7 mouse cellular contexts compared by ENCODE assay signal in genomic region chr9:62811516-62812121, GRCm38 (mm10). TPM values are rescaled to one million over a fixed set of nuclear protein-coding genes. Genes with fewer than 3 reads are reported as not detected.
A peak's percentile ranks its signal among the peaks of the same experiment; 100 is the strongest.
DNase-seq lines count a peak whose midpoint lies in the region; ATAC-seq and TF ChIP-seq lines count a peak whose summit lies in the region.

Gene Fem1b (minus strand): TSS chr9:62811934.

- no peaks in the 10 kb centered on the region for H3K36me3 ChIP-seq in embryonic facial prominence, embryonic 12.5 days
- H3K36me3 ChIP-seq in kidney, adult 2 months (ENCODE audit: control insufficient read depth, insufficient read depth, low read length), result no peaks in the 10 kb centered on the region
- H3K36me3 ChIP-seq in limb, embryonic 12.5 days, result no peaks in the 10 kb centered on the region
- H3K36me3 ChIP-seq in midbrain, embryonic 15.5 days (replicated peaks), result no peaks in the 10 kb centered on the region
- H3K36me3 ChIP-seq in spleen, adult 2 months (ENCODE audit: control insufficient read depth, insufficient read depth, low read length), result no peaks in the 10 kb centered on the region

- peaks cover 16% of the 10 kb centered on the region for H3K4me1 ChIP-seq in embryonic facial prominence, embryonic 12.5 days
- H3K4me1 ChIP-seq in kidney, adult 2 months (ENCODE audit: control insufficient read depth, insufficient read depth, low read length), result peaks cover 20% of the 10 kb centered on the region
- H3K4me1 ChIP-seq in limb, embryonic 12.5 days (replicated peaks), result peaks cover 23% of the 10 kb centered on the region
- peaks cover 27% of the 10 kb centered on the region for H3K4me1 ChIP-seq in midbrain, embryonic 15.5 days
- peaks cover 15% of the 10 kb centered on the region for H3K4me1 ChIP-seq in spleen, adult 2 months (ENCODE audit: control insufficient read depth, insufficient read depth, insufficient read length)

- no peaks in the 10 kb centered on the region for H3K27me3 ChIP-seq in embryonic facial prominence, embryonic 12.5 days
- no peaks in the 10 kb centered on the region for H3K27me3 ChIP-seq in kidney, adult 2 months (replicated peaks; ENCODE audit: control insufficient read depth, insufficient read depth, low read length)
- H3K27me3 ChIP-seq in limb, embryonic 12.5 days, result no peaks in the 10 kb centered on the region
- no peaks in the 10 kb centered on the region for H3K27me3 ChIP-seq in midbrain, embryonic 15.5 days (replicated peaks)
- no peaks in the 10 kb centered on the region for H3K27me3 ChIP-seq in spleen, adult 2 months (ENCODE audit: control insufficient read depth, insufficient read depth, low read length)

- H3K4me3 ChIP-seq in embryonic facial prominence, embryonic 12.5 days, result peak within 1 kb of the TSS; percentile 99
- H3K4me3 ChIP-seq in kidney, adult 2 months (ENCODE audit: insufficient read depth, low read depth, low read length), result peak within 1 kb of the TSS; percentile 99
- H3K4me3 ChIP-seq in limb, embryonic 12.5 days (replicated peaks), result peak within 1 kb of the TSS; percentile 100
- peak within 1 kb of the TSS; percentile 80 for H3K4me3 ChIP-seq in midbrain, embryonic 15.5 days
- H3K4me3 ChIP-seq in spleen, adult 2 months (ENCODE audit: extremely low read depth, insufficient read depth, insufficient read length), result peak within 1 kb of the TSS; percentile 95

- H3K4me2 ChIP-seq in embryonic facial prominence, embryonic 12.5 days (replicated peaks), result peak within 1 kb of the TSS; percentile 94
- H3K4me2 ChIP-seq in limb, embryonic 12.5 days, result peak within 1 kb of the TSS; percentile 98
- H3K4me2 ChIP-seq in midbrain, embryonic 15.5 days, result peak within 1 kb of the TSS; percentile 66

- H3K9me3 ChIP-seq in embryonic facial prominence, embryonic 12.5 days, result no peaks in the 10 kb centered on the region
- H3K9me3 ChIP-seq in limb, embryonic 12.5 days, result no peaks in the 10 kb centered on the region
- H3K9me3 ChIP-seq in midbrain, embryonic 15.5 days, result no peaks in the 10 kb centered on the region

- no peak for TF ChIP-seq CTCF in kidney, adult 2 months (conservative IDR thresholded peaks at IDR 0.05; ENCODE audit: insufficient read depth, insufficient read length, low read depth, low read length)
- TF ChIP-seq CTCF in spleen, adult 2 months (IDR thresholded peaks at IDR 0.05; ENCODE audit: extremely low read depth, insufficient read depth, insufficient read length, insufficient replicate concordance), result no peak

- TF ChIP-seq POLR2A in kidney, adult 2 months (IDR thresholded peaks at IDR 0.05; ENCODE audit: low read depth, low read length), result peak; percentile 57
- TF ChIP-seq POLR2A in spleen, adult 2 months (IDR thresholded peaks at IDR 0.05; ENCODE audit: low read depth, low read length), result peak; percentile 53; the same call in 1 of the 2 replicates

- under 1% methylated on average over 63 of the region's 68 CpGs for WGBS in embryonic facial prominence, embryonic 12.5 days
- WGBS in kidney, adult 2 months, result under 1% methylated on average over 68 of the region's 68 CpGs
- WGBS in limb, embryonic 12.5 days, result under 1% methylated on average over 68 of the region's 68 CpGs
- WGBS in midbrain, embryonic 15.5 days, result under 1% methylated on average over 53 of the region's 68 CpGs
- under 1% methylated on average over 67 of the region's 68 CpGs for WGBS in spleen, adult 2 months

- ATAC-seq in embryonic facial prominence, embryonic 12.5 days (ENCODE audit: insufficient number of reproducible peaks, insufficient read depth, low FRiP score, low TSS enrichment), result peak; percentile 91
- ATAC-seq in limb, embryonic 12.5 days (ENCODE audit: insufficient number of reproducible peaks, insufficient read depth, low FRiP score, low TSS enrichment, low read depth), result peak; percentile 91
- peak; percentile 92 for ATAC-seq in midbrain, embryonic 15.5 days (replicated peaks)

- peak; percentile 86 for DNase-seq in adrenal gland, postnatal 25 days
- DNase-seq in heart, adult 18-20 months, result peak; percentile 94
- peak; percentile 94 for DNase-seq in kidney, adult 2 months
- peak; percentile 87 to 89 for DNase-seq in spleen, adult 2 months (ENCODE audit: low read depth in 1 of 2, low spot score in 2 of 2)

- H3K27ac ChIP-seq in embryonic facial prominence, embryonic 12.5 days, result peak within 1 kb of the TSS; percentile 96
- H3K27ac ChIP-seq in kidney, adult 2 months (ENCODE audit: insufficient read depth, low read depth, low read length), result peak within 1 kb of the TSS; percentile 98
- H3K27ac ChIP-seq in limb, embryonic 12.5 days, result peak within 1 kb of the TSS; percentile 97
- peak within 1 kb of the TSS; percentile 99 for H3K27ac ChIP-seq in midbrain, embryonic 15.5 days
- peak within 1 kb of the TSS; percentile 98 for H3K27ac ChIP-seq in spleen, adult 2 months (ENCODE audit: insufficient read depth, low read length)

- H3K9ac ChIP-seq in embryonic facial prominence, embryonic 12.5 days, result peak within 1 kb of the TSS; percentile 95
- H3K9ac ChIP-seq in limb, embryonic 12.5 days (replicated peaks), result peak within 1 kb of the TSS; percentile 91
- H3K9ac ChIP-seq in midbrain, embryonic 15.5 days, result peak within 1 kb of the TSS; percentile 96

RNA-seq across cellular contexts. Expression of gene Fem1b, which starts in this region (rescaled TPM):
- total RNA-seq in adrenal gland, postnatal 25 days (2021), result 37.8 and 41.2 TPM in 2 replicates
- 28.4 and 30.6 TPM in 2 replicates for polyA plus RNA-seq in embryonic facial prominence, embryonic 12.5 days (2016; fragmentation: Nextera tagmentation; extraction: Ambion mirVana)
- 10 to 100 TPM; 15.8 to 16.1 TPM for total RNA-seq in heart, adult 18-20 months (2021)
- polyA plus RNA-seq in kidney, adult 2 months (2012; rRNA removed), result 8.3 and 8.6 TPM in 2 replicates
- 30.4 and 31.6 TPM in 2 replicates for polyA plus RNA-seq in limb, embryonic 12.5 days (2016; fragmentation: Nextera tagmentation; extraction: Ambion mirVana)
- polyA plus RNA-seq in midbrain, embryonic 15.5 days (2015; fragmentation: Nextera tagmentation; extraction: Ambion mirVana), result 64.6 and 67.0 TPM in 2 replicates
- 5.3 and 7.1 TPM in 2 replicates for polyA plus RNA-seq in spleen, adult 2 months (2012; rRNA removed)

Comparison
In these comparisons a context has a peak if more than half of its experiments do, and no peak if none do; other contexts are left out.
1. Peak in every context shown above with its lines: DNase-seq, ATAC-seq, H3K4me3 ChIP-seq and H3K27ac ChIP-seq.